ENCODE assay signal across 19 mouse cellular contexts in the genomic region with DNA sequence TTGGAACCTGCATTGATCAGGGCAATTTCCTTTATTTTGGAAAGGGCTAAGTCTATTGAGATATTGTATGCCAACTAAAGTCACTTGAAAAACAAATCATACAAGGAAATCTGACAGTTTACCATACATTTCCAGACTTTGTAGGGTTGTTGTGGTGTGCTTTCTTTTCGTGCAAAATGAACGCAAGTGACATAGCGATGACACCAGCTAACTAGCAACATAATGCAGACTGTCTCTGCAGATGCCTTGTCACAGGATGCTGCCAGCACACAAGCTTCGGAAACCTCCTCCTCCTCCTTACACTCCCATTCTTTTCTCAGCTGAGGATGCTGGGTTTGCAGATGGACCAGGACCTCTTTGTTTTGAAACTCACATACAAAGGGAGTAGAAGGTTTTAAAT.
DNase-seq lines count a peak whose midpoint lies in the region; ATAC-seq and TF ChIP-seq lines count a peak whose summit lies in the region.
"Had no signal": no experiment of that assay in that cellular context is flagged by ENCODE, and none has a peak within 500 bp of the region (broad histone marks: within the 10 kb centered on the region; RNA-seq: fewer than 3 reads in every experiment).

No protein-coding gene starts in this region.

- H3K4me3 ChIP-seq in forebrain, embryonic 15.5 days = no peak overlapping the region
- H3K4me3 ChIP-seq in forebrain, embryonic 10.5 days = no peak overlapping the region
- H3K4me3 ChIP-seq in hindbrain, postnatal 0 days (ENCODE audit: low read length) = no peak overlapping the region
- no peak overlapping the region for H3K4me3 ChIP-seq in hindbrain, embryonic 14.5 days (replicated peaks; ENCODE audit: low read length)
- H3K4me3 ChIP-seq: hindbrain, embryonic 12.5 days; limb, embryonic 10.5 days; liver, embryonic 15.5 days had no signal

- no peak for TF ChIP-seq CTCF in brain, embryonic 14.5 days (IDR thresholded peaks at IDR 0.05; ENCODE audit: borderline replicate concordance, extremely low read depth, insufficient read depth, insufficient read length)
- TF ChIP-seq CTCF in hindbrain, postnatal 0 days (IDR thresholded peaks at IDR 0.05; ENCODE audit: low read depth) = no peak

- no peaks in the 10 kb centered on the region for H3K27me3 ChIP-seq in forebrain, embryonic 15.5 days
- H3K27me3 ChIP-seq in forebrain, embryonic 10.5 days (ENCODE audit: poor library complexity, severe bottlenecking) = no peaks in the 10 kb centered on the region
- no peaks in the 10 kb centered on the region for H3K27me3 ChIP-seq in hindbrain, postnatal 0 days (ENCODE audit: insufficient read depth, low read length)
- no peaks in the 10 kb centered on the region for H3K27me3 ChIP-seq in hindbrain, embryonic 14.5 days (ENCODE audit: control insufficient read depth, insufficient read depth, low read length)
- H3K27me3 ChIP-seq: hindbrain, embryonic 12.5 days; liver, embryonic 15.5 days had no signal

- H3K4me2 ChIP-seq in forebrain, embryonic 15.5 days (replicated peaks) = no peak overlapping the region
- H3K4me2 ChIP-seq in hindbrain, postnatal 0 days (ENCODE audit: low read depth, low read length) = no peak overlapping the region
- no peak overlapping the region for H3K4me2 ChIP-seq in hindbrain, embryonic 14.5 days (replicated peaks)
- H3K4me2 ChIP-seq: hindbrain, embryonic 12.5 days; liver, embryonic 15.5 days; midbrain, embryonic 11.5 days had no signal

- peak; percentile 92 for ATAC-seq in forebrain, embryonic 15.5 days (replicated peaks)
- ATAC-seq in hindbrain, postnatal 0 days = no peak
- ATAC-seq in hindbrain, embryonic 14.5 days (ENCODE audit: low FRiP score) = no peak
- ATAC-seq: inflammation-experienced regulatory T-cells, adult 6 months had no signal

- peak overlapping the region; percentile 74 for H3K27ac ChIP-seq in forebrain, embryonic 15.5 days (replicated peaks)
- no peak overlapping the region for H3K27ac ChIP-seq in forebrain, embryonic 10.5 days
- no peak overlapping the region for H3K27ac ChIP-seq in hindbrain, postnatal 0 days
- no peak overlapping the region for H3K27ac ChIP-seq in hindbrain, embryonic 14.5 days
- H3K27ac ChIP-seq: hindbrain, embryonic 12.5 days; kidney, postnatal 0 days; limb, embryonic 10.5 days; liver, embryonic 15.5 days; macrophage had no signal

- no peak for DNase-seq in forebrain, embryonic 10.5 days (ENCODE audit: extremely low spot score, low spot score)
- peak; percentile 82 for DNase-seq in brain, embryonic 14.5 days (ENCODE audit: low read depth)
- DNase-seq in layer of hippocampus, adult 11-12 months (ENCODE audit: low spot score) = peak; percentile 12
- DNase-seq in layer of hippocampus, postnatal 10 days (ENCODE audit: low spot score in 2 of 2) = peak; percentile 12 to 14
- no peak for DNase-seq in hindbrain, postnatal 0 days (ENCODE audit: low spot score)
- no peak for DNase-seq in hindbrain, embryonic 14.5 days (ENCODE audit: low spot score)
- DNase-seq: cerebellum, adult 8-10 months; gastrocnemius, postnatal 36 days; kidney, adult 18-20 months; liver; spleen, adult 18-20 months had no signal

- no peak for TF ChIP-seq POLR2A in brain, embryonic 14.5 days (IDR thresholded peaks at IDR 0.05; ENCODE audit: borderline replicate concordance, extremely low read depth, insufficient read depth, insufficient read length, poor library complexity, severe bottlenecking)

- 42% methylated on average over 4 of the region's 4 CpGs for WGBS in forebrain, embryonic 15.5 days
- WGBS in forebrain, embryonic 10.5 days = 62% methylated on average over 4 of the region's 4 CpGs
- 44% methylated on average over 4 of the region's 4 CpGs for WGBS in hindbrain, postnatal 0 days
- 50% methylated on average over 4 of the region's 4 CpGs for WGBS in hindbrain, embryonic 14.5 days

- 0 out of 2 replicates have a peak, but pooled peaks cover 5% of the 10 kb centered on the region for H3K4me1 ChIP-seq in forebrain, embryonic 15.5 days
- H3K4me1 ChIP-seq in forebrain, embryonic 10.5 days = no peaks in the 10 kb centered on the region
- H3K4me1 ChIP-seq in hindbrain, postnatal 0 days (ENCODE audit: insufficient read depth, low read length) = no peaks in the 10 kb centered on the region
- H3K4me1 ChIP-seq in hindbrain, embryonic 14.5 days (replicated peaks; ENCODE audit: control insufficient read depth, insufficient read depth, low read length) = no peaks in the 10 kb centered on the region
- H3K4me1 ChIP-seq: hindbrain, embryonic 12.5 days; limb, embryonic 10.5 days; liver, embryonic 15.5 days had no signal

- no peaks in the 10 kb centered on the region for H3K36me3 ChIP-seq in forebrain, embryonic 15.5 days
- H3K36me3 ChIP-seq in forebrain, embryonic 10.5 days (replicated peaks) = no peaks in the 10 kb centered on the region
- no peaks in the 10 kb centered on the region for H3K36me3 ChIP-seq in hindbrain, postnatal 0 days (ENCODE audit: insufficient read depth, low read length)
- no peaks in the 10 kb centered on the region for H3K36me3 ChIP-seq in hindbrain, embryonic 14.5 days (replicated peaks; ENCODE audit: control insufficient read depth, insufficient read depth)
- H3K36me3 ChIP-seq: hindbrain, embryonic 12.5 days; limb, embryonic 10.5 days; liver, embryonic 15.5 days had no signal

- H3K9ac ChIP-seq in forebrain, embryonic 15.5 days (replicated peaks) = no peak overlapping the region
- H3K9ac ChIP-seq in hindbrain, postnatal 0 days (replicated peaks; ENCODE audit: low read length) = no peak overlapping the region
- no peak overlapping the region for H3K9ac ChIP-seq in hindbrain, embryonic 14.5 days
- H3K9ac ChIP-seq: hindbrain, embryonic 12.5 days; liver, embryonic 15.5 days had no signal

- no peaks in the 10 kb centered on the region for H3K9me3 ChIP-seq in forebrain, embryonic 15.5 days
- no peaks in the 10 kb centered on the region for H3K9me3 ChIP-seq in forebrain, embryonic 10.5 days
- no peaks in the 10 kb centered on the region for H3K9me3 ChIP-seq in hindbrain, postnatal 0 days (ENCODE audit: low read length)
- no peaks in the 10 kb centered on the region for H3K9me3 ChIP-seq in hindbrain, embryonic 14.5 days (ENCODE audit: control insufficient read depth, low read length)
- H3K9me3 ChIP-seq: hindbrain, embryonic 12.5 days; limb, embryonic 10.5 days; liver, embryonic 15.5 days had no signal

Comparison
In these comparisons a context has a peak if more than half of its experiments do, and no peak if none do; other contexts are left out.
1. DNase-seq: peak in brain, embryonic 14.5 days (single experiment), layer of hippocampus, adult 11-12 months (single experiment) and layer of hippocampus, postnatal 10 days (2 of 2); none in forebrain, embryonic 10.5 days (single experiment), hindbrain, postnatal 0 days (single experiment) and hindbrain, embryonic 14.5 days (single experiment).